Mouse (Mus musculus) liver, embryonic 14.5 days (tissue): Measurements from ENCODE around the gene Ccdc63.

Experiments
- CTCF ChIP-seq: IDR thresholded peaks from 2 replicates; pipeline ENCODE4 v1.5.1; 2016; ENCODE audit warnings: antibody characterized with exemption, low read depth, control low read depth
- EP300 ChIP-seq: IDR thresholded peaks from 2 replicates; pipeline ENCODE4 v1.6.1; 2016; ENCODE audit warnings: antibody characterized with exemption, low read depth

DNA sequence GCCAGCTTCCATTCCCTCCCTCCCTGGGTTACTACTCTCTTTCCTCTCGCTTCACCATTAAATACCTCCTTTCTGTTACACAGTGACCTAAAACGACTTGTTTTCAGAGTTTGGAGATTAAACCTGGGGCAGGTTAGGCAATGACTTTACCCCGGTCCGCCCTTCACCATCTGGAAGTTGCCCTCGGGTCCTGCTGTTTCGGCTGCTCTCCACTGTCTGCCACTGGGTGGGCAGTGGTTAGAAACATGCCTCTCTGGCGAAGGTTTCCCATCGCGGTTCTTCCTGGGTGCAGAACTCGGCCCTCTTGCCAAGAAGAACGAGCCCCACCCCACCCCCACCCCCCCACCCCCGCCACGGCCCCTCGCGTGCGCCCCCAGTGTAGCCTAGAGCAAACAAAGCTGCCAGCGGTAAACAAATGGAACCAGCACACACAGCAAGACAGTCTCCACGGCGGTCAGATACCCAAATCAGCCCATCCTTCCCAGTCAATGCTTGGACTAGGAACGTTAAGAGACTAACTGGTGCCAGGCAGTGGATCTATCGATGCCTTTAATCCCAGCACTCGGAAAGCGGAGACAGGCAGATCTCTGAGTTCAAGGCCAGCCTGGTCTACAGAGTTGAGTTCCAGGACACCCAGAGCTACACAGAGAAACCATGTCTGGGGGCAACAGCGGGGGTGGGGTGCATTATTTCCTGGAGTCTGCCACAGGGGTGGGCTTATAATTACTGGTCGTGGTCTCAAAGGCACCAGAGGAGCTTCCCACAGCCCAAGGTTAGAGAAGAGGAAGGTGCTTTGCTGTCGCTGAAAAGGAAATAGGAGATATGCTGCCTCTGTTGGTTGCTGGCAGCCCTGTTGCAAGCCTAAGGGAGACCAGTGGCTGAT lies 8.2 kb downstream of the Ccdc63 start:
- TF ChIP-seq CTCF = no peak
- TF ChIP-seq EP300 = no peak
